Mouse (Mus musculus) neural tube, embryonic 11.5 days (tissue): ENCODE results near the gene Rfk. TPM values are rescaled to one million over a fixed set of nuclear protein-coding genes. Genes with fewer than 3 reads are reported as not detected.

Experiments used
- ATAC-seq: fragments of 200-750 bp; cut with Nextera tagmentation; 2 replicates; pipeline ENCODE4 v1.8.0; 2017; ENCODE audit warnings: moderate number of reproducible peaks, mild to moderate bottlenecking, moderate TSS enrichment, moderate library complexity; ENCODE audit not compliant: insufficient read depth, low FRiP score, low TSS enrichment
- DNase-seq: peaks from one replicate; pipeline ENCODE4 v3.0.0-alpha.2; 2015; ENCODE audit warnings: low spot score
- H3K27ac ChIP-seq: fragments of 300-500 bp; sonication (generic); 2 replicates; pipeline ENCODE4 v1.5.1; 2014; ENCODE audit warnings: low read depth, mild to moderate bottlenecking, low read length
- H3K27me3 ChIP-seq: fragments of 300-500 bp; sonication (generic); 2 replicates; pipeline ENCODE4 v1.6.1; 2014; ENCODE audit warnings: mild to moderate bottlenecking, low read length, mixed read lengths; ENCODE audit not compliant: control insufficient read depth, insufficient read depth
- H3K36me3 ChIP-seq: fragments of 300-500 bp; sonication (generic); 2 replicates; pipeline ENCODE4 v1.6.1; 2014; ENCODE audit warnings: mild to moderate bottlenecking, low read length, moderate library complexity, mixed read lengths; ENCODE audit not compliant: control insufficient read depth, insufficient read depth
- H3K4me1 ChIP-seq: fragments of 300-500 bp; sonication (generic); 2 replicates; pipeline ENCODE4 v1.6.1; 2014; ENCODE audit warnings: low read length, mixed read lengths; ENCODE audit not compliant: control insufficient read depth, insufficient read depth
- H3K4me2 ChIP-seq: fragments of 300-500 bp; sonication (generic); 2 replicates; pipeline ENCODE4 v1.6.1; 2014; ENCODE audit warnings: low read depth, mild to moderate bottlenecking, moderate library complexity
- H3K4me3 ChIP-seq: fragments of 300-500 bp; sonication (generic); 2 replicates; pipeline ENCODE4 v1.5.1; 2014; ENCODE audit warnings: low read depth, low read length
- H3K9ac ChIP-seq: fragments of 300-500 bp; sonication (generic); 2 replicates; pipeline ENCODE4 v1.6.1; 2014; ENCODE audit warnings: mild to moderate bottlenecking, low read length
- H3K9me3 ChIP-seq: fragments of 300-500 bp; sonication (generic); 2 replicates; pipeline ENCODE4 v1.6.1; 2016; ENCODE audit warnings: low read length; ENCODE audit not compliant: control insufficient read depth
- whole genome bisulfite sequencing: fragments of 180-500 bp; shearing (Covaris S2); extraction: QIAGEN DNeasy Blood & Tissue Kit; methylation state at CpG from one replicate; pipeline ENCODE4 v1.1.7; 2014; 5-methylcytosine and 5-hydroxymethylcytosine counted together
- polyA plus RNA-seq: library from polyadenylated mRNA; unstranded; fragments of >200 nt; fragmentation: Nextera tagmentation; extraction: Ambion mirVana; gene quantifications from 2 replicates; pipeline ENCODE4 v1.2.1, GENCODE M21; 2014

Rfk gene
- polyA plus RNA-seq, 1 experiment from 2014 or later, result 85.1 TPM

DNA sequence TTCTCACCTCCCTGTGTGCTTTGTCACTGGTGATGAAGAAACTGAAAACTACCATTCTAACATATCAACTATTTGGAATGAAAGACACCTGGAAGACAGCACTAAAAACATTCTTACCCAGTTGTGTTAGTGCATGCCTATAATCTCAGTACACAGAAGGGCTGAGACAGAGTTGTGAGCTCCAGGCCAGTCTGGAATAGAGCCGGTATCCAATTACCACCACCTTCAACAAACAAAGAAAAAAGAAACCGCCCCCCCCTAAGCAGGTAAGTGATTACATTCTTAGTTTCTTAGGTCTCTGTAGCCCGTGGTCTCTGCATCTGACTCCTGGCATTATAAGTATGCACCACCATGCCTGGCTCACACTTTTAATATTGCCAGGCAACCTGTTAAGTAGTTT, 977 bp upstream of the Rfk start:
- no peak overlapping the region for H3K4me2 ChIP-seq
- H3K27ac ChIP-seq, result no peak overlapping the region
- no peaks in the 10 kb centered on the region for H3K9me3 ChIP-seq
- 0 out of 2 replicates have a peak, but pooled peaks cover under 1% of the 10 kb centered on the region for H3K36me3 ChIP-seq
- ATAC-seq, result no peak
- 17% methylated on average over 3 of the region's 3 CpGs for WGBS
- H3K4me3 ChIP-seq, result no peak overlapping the region
- H3K27me3 ChIP-seq, result no peaks in the 10 kb centered on the region
- H3K4me1 ChIP-seq, result peaks cover 4% of the 10 kb centered on the region
- no peak for DNase-seq
- H3K9ac ChIP-seq, result no peak overlapping the region

DNA sequence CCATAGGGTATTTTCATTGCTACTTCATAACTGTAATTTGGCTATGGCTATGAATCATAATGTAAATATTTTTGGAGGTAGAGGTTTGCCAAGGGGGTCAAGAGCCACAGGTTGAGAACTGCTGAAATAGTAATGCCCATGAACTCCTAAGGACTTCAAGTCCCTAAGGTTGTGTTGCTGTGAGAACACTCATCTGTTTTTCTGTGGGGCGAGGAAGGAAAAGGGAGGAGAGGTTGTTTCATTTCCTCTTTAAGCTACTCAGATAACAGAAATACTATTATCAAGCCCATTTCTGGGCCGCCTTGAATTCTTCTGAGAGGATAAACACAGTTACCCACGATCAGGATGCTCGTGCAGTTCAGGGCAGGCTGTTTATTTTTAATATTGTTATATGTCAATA, 3.0 kb downstream of the Rfk start:
- H3K36me3 ChIP-seq, result 0 out of 2 replicates have a peak, but pooled peaks cover 2% of the 10 kb centered on the region
- no peak overlapping the region for H3K9ac ChIP-seq
- H3K4me2 ChIP-seq, result no peak overlapping the region
- no peak overlapping the region for H3K27ac ChIP-seq
- no peak overlapping the region for H3K4me3 ChIP-seq
- H3K9me3 ChIP-seq, result no peaks in the 10 kb centered on the region
- peaks cover 4% of the 10 kb centered on the region for H3K4me1 ChIP-seq
- no peak for ATAC-seq
- H3K27me3 ChIP-seq, result no peaks in the 10 kb centered on the region
- WGBS, result 92% methylated on average over 4 of the region's 4 CpGs
- no peak for DNase-seq

DNA sequence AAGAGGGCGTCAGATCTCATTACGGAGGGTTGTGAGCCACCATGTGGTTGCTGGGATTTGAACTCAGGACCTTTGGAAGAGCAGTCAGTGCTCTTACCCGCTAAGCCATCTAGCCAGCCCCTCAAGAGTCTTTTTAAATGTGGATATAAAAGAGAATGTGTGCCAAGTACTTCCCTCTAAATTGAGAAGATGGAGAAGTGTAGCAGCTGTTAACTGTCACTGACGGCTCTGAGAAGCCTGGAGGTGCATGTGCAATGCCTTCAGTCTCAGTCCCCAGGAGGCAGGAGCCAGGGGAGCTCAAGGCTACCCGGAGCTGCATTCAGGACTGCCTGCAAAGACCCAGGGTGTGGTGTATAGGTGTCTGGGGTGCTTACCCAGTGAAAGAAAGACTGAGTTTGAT, 4.1 kb downstream of the Rfk start:
- H3K4me1 ChIP-seq, result peaks cover 4% of the 10 kb centered on the region
- H3K36me3 ChIP-seq, result 0 out of 2 replicates have a peak, but pooled peaks cover 2% of the 10 kb centered on the region
- no peak overlapping the region for H3K4me2 ChIP-seq
- H3K9me3 ChIP-seq, result no peaks in the 10 kb centered on the region
- H3K27ac ChIP-seq, result no peak overlapping the region
- no peak overlapping the region for H3K4me3 ChIP-seq
- no peak overlapping the region for H3K9ac ChIP-seq
- no peak for DNase-seq
- ATAC-seq, result no peak
- WGBS, result 81% methylated on average over 5 of the region's 5 CpGs
- no peaks in the 10 kb centered on the region for H3K27me3 ChIP-seq

DNA sequence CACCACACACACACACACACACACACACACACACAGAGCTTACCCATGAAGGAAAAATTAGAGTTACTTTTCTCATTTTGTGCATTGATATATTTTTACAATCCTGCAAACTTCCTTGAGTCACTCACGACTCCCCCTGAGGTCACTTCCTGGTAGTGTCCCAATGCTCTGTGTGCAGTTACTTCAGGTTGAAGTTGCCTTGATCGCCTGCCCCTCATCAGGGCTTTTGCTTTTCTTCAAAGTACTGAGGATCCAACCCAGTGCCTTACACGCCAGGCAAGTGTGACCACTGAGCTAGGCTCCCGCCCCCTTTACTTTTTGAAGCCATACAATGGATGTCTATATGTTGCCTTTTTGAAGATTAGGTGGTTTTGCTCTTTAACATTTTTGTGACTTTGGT, 6.1 kb downstream of the Rfk start:
- no peak overlapping the region for H3K4me2 ChIP-seq
- H3K27me3 ChIP-seq, result no peaks in the 10 kb centered on the region
- H3K4me3 ChIP-seq, result no peak overlapping the region
- H3K9me3 ChIP-seq, result no peaks in the 10 kb centered on the region
- WGBS, result 96% methylated on average over 4 of the region's 4 CpGs
- 0 out of 2 replicates have a peak, but pooled peaks cover 2% of the 10 kb centered on the region for H3K36me3 ChIP-seq
- ATAC-seq (no peak), DNase-seq (no peak)
- no peak overlapping the region for H3K27ac ChIP-seq
- H3K9ac ChIP-seq, result no peak overlapping the region
- peaks cover under 1% of the 10 kb centered on the region; the same call in 1 of the 2 replicates for H3K4me1 ChIP-seq

DNA sequence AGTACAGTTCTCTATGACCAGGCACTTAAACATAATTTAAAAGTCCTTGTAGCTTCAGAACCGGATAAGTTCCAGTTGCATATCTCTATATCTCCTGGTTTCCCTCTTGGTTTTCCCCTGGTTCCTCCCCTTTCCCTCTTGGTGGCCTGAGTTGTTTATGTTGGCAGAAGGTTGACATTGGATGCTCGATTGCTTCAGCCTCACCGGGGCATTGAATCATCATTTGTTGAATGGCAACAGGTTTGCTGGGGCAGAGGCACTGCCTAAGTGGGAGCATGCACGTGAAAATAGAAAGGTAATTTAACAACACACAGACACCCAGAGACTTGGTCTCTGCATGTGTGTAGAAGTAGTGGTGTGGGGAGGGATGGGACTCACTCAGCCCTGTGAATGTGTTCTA, 6.7 kb downstream of the Rfk start:
- Histone ChIP-seq H3K4me1 (no peaks in the 10 kb centered on the region), H3K9ac (no peak overlapping the region)

DNA sequence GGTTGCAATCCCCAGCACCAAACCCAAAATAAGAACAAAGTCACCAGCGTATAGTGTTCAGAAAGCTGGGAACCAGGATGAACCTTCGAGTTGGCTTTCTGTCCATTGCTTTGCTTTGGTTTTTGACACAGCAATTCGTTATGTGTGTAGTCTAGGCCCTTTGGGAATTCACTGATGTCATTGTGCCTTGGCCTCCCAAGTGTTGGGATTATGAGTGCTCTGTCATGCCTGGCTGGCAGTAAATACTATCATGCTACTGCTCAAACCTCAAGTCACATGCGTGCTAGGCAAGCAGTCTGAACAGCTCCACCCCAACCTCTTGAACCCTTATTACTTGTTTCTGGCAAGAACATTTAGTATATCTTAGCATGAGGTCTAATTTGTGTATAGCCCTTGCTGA, 9.3 kb downstream of the Rfk start:
- no peak overlapping the region for H3K4me2 ChIP-seq
- no peak overlapping the region for H3K9ac ChIP-seq
- DNase-seq, result no peak
- H3K4me1 ChIP-seq, result no peaks in the 10 kb centered on the region
- no peak overlapping the region for H3K27ac ChIP-seq
- no peak for ATAC-seq
- H3K4me3 ChIP-seq, result no peak overlapping the region
- H3K36me3 ChIP-seq, result no peaks in the 10 kb centered on the region
- H3K27me3 ChIP-seq, result no peaks in the 10 kb centered on the region
- WGBS, result 86% methylated on average over 4 of the region's 4 CpGs
- no peaks in the 10 kb centered on the region for H3K9me3 ChIP-seq

More for the DNA sequence above, 6.7 kb downstream of the Rfk start:
- 0 out of 2 replicates have a peak, but pooled peaks cover 2% of the 10 kb centered on the region for H3K36me3 ChIP-seq
- no peak overlapping the region for H3K4me3 ChIP-seq
- no peaks in the 10 kb centered on the region for H3K27me3 ChIP-seq
- DNase-seq (no peak), ATAC-seq (no peak)
- H3K9me3 ChIP-seq, result no peaks in the 10 kb centered on the region
- no peak overlapping the region for H3K4me2 ChIP-seq
- 79% methylated on average over 4 of the region's 4 CpGs for WGBS
- no peak overlapping the region for H3K27ac ChIP-seq

DNA sequence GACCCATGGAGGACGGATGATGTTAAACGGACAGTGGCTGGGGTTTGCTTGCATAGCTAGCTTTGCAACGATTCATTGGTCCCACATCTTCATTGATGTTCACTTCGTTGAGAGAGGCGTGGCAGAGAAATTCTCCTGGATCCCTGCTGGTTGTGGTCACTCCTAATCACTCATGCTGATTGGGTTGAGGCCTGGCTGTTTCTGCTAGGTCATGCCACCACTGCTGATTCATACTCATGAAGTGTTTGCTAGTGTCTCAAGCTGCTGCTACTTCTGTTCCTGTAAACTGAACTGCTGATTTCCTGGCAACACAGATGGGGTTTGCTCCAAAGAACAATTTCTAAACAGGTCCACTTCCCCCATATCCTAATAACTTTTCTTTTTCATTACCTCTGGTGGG, 13.0 kb downstream of the Rfk start:
- H3K27me3 ChIP-seq, result no peaks in the 10 kb centered on the region
- no peaks in the 10 kb centered on the region for H3K4me1 ChIP-seq
- no peak overlapping the region for H3K9ac ChIP-seq
- H3K4me3 ChIP-seq, result no peak overlapping the region
- H3K36me3 ChIP-seq, result no peaks in the 10 kb centered on the region
- no peak overlapping the region for H3K4me2 ChIP-seq
- 90% methylated on average over 5 of the region's 5 CpGs for WGBS
- H3K9me3 ChIP-seq, result no peaks in the 10 kb centered on the region
- no peak overlapping the region for H3K27ac ChIP-seq
- ATAC-seq (no peak), DNase-seq (no peak)

DNA sequence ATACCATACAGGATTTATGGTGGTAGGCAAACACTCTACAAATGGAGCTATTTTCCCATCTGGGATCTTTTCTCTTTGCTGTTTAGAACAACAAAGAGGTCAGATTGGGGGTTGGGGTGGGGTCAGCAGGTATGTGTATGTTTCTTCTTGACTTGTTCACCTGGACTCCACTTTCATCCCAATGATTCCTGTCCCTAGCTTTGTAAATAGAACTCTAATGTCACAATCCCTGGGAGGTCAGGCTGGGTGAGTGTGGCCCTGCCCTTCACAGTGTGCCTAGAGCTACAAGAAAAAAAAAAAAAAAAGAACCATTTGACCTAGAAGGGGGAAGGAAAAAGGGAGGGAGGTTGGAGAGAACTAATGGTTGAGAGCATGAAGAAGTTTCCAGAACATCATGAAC, 14.7 kb downstream of the Rfk start:
- Histone ChIP-seq H3K36me3 (no peaks in the 10 kb centered on the region), H3K4me3 (no peak overlapping the region), H3K9me3 (no peaks in the 10 kb centered on the region), H3K27ac (no peak overlapping the region), H3K4me2 (no peak overlapping the region), H3K27me3 (no peaks in the 10 kb centered on the region), H3K4me1 (no peaks in the 10 kb centered on the region), H3K9ac (no peak overlapping the region)
- no peak for DNase-seq
- no peak for ATAC-seq

DNA sequence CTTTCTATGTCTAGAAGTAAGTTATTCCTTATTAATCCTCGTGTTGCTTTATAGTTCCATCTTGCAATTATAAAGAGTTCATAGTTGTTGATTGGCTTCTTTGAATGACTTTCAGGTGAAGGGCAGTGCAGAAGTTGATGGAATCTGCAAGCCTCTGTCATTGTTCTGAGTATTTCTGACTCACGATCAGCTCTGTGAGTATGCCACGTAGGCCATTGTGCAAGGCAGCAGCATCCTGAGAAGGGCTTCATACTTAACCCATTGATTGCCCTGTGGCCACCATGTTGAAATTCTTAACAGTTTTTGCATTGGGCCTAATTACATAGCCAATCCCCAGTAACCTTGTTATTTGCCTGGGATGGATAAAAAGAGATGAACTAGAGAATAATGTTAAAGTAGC, 15.5 kb downstream of the Rfk start:
- H3K4me1 ChIP-seq, result no peaks in the 10 kb centered on the region
- H3K36me3 ChIP-seq, result no peaks in the 10 kb centered on the region
- no peaks in the 10 kb centered on the region for H3K9me3 ChIP-seq
- no peak overlapping the region for H3K4me2 ChIP-seq
- no peak overlapping the region for H3K27ac ChIP-seq
- no peak overlapping the region for H3K4me3 ChIP-seq
- no peak overlapping the region for H3K9ac ChIP-seq
- DNase-seq (no peak), ATAC-seq (no peak)
- 76% methylated on average over 3 of the region's 3 CpGs for WGBS
- no peaks in the 10 kb centered on the region for H3K27me3 ChIP-seq
